Mouse (Mus musculus) gastrocnemius, postnatal 36 days (tissue): ENCODE results near the gene Cyp2c70. TPM values are rescaled to one million over a fixed set of nuclear protein-coding genes. Genes with fewer than 3 reads are reported as not detected.

Experiments used
- total RNA-seq, 2 experiments: library from RNA; stranded (reverse); gene quantifications; 2 replicates each; pipeline ENCODE4 v1.2.3; 2021

The Cyp2c70 gene
- total RNA-seq, 2 experiments from 2014 or later = not detected

Other genes starting within 250 kb of the Cyp2c70 start
- gene Cyp2c37, start 194.9 kb downstream of the Cyp2c70 start, total RNA-seq = not detected
- gene Cyp2c54, start 113.5 kb downstream of the Cyp2c70 start, total RNA-seq = not detected
- not detected for gene Cyp2c50, start 97.6 kb downstream of the Cyp2c70 start, total RNA-seq
- gene Pdlim1, start 84.5 kb upstream of the Cyp2c70 start, total RNA-seq = 100 to 1,000 TPM in 1 of 2 experiments, 10 to 100 TPM in 1; 83.7 to 139 TPM